8 mouse cellular contexts compared by ENCODE assay signal in the genomic region with DNA sequence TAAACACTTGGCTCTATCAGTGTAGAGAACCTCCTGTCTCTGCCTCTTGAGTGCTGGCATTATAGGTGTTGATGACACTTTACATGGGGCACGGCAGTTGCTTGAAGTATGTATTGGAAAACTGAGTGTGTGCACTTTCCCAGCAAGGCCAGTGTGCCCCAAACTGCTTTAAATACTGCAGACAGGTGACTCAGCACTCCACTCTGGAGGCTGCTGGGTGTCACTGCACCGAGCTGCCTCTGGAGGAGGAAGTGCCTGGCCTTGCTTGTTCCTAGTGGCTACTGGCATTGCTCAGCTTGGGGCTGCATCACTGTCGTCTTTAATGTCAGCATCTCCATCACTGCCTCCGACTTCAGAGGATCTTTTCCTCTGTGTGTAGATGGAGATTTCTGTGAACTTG. TPM values are rescaled to one million over a fixed set of nuclear protein-coding genes. Genes with fewer than 3 reads are reported as not detected.
A peak's percentile ranks its signal among the peaks of the same experiment; 100 is the strongest.
DNase-seq lines count a peak whose midpoint lies in the region; ATAC-seq and TF ChIP-seq lines count a peak whose summit lies in the region.

No protein-coding gene starts in this region.

- H3K9me3 ChIP-seq in ES-E14 (ENCODE audit: control insufficient read depth, insufficient read depth, low read depth, low read length), result no peaks in the 10 kb centered on the region
- no peaks in the 10 kb centered on the region for H3K9me3 ChIP-seq in stomach, embryonic 15.5 days

- in situ Hi-C loops in ES-E14 (cut with MboI; ENCODE audit: low sequenced_read_pairs in 2 of 2, unreplicated experiment in 2 of 2), result no loop called here

- 18% methylated on average over 4 of the region's 4 CpGs for WGBS in stomach, embryonic 15.5 days

- intact Hi-C loops in heart, postnatal 36 days (cut with DNase I), result no loop called here

- peak; percentile 51; the same call in 1 of the 2 replicates for ATAC-seq in stomach, embryonic 15.5 days (ENCODE audit: insufficient read depth, low FRiP score, low read depth)

- no peak for DNase-seq in layer of hippocampus, adult 2 months (ENCODE audit: low spot score in 2 of 2)
- no peak for DNase-seq in layer of hippocampus, postnatal 25 days (ENCODE audit: extremely low spot score in 1 of 2, low spot score in 1 of 2)
- peak; percentile 40 for DNase-seq in ES-E14 (ENCODE audit: low read depth, low spot score)
- peak; percentile 81 for DNase-seq in brain, adult 2 months (ENCODE audit: low read depth, low spot score)
- peak; percentile 25 to 27 for DNase-seq in heart, postnatal 36 days
- DNase-seq in lung, postnatal 10 days, result peak; percentile 63
- DNase-seq in layer of hippocampus, adult 18-20 months (ENCODE audit: low spot score in 2 of 2), result no peak

- no peak overlapping the region for H3K9ac ChIP-seq in ES-E14 (ENCODE audit: insufficient read depth, low read depth, low read length, poor library complexity, severe bottlenecking)
- no peak overlapping the region for H3K9ac ChIP-seq in stomach, embryonic 15.5 days

- no peak overlapping the region for H3K27ac ChIP-seq in layer of hippocampus, adult 2 months
- no peak overlapping the region for H3K27ac ChIP-seq in ES-E14 (ENCODE audit: insufficient read depth, low read depth, low read length, poor library complexity, severe bottlenecking)
- no peak overlapping the region for H3K27ac ChIP-seq in stomach, embryonic 15.5 days

- no peaks in the 10 kb centered on the region for H3K36me3 ChIP-seq in ES-E14 (ENCODE audit: control insufficient read depth, insufficient read depth, low read length, poor library complexity, severe bottlenecking)
- no peaks in the 10 kb centered on the region for H3K36me3 ChIP-seq in stomach, embryonic 15.5 days

- TF ChIP-seq CTCF in layer of hippocampus, adult 2 months (conservative IDR thresholded peaks at IDR 0.05), result peak; percentile 72

- H3K4me3 ChIP-seq in layer of hippocampus, adult 2 months, result no peak overlapping the region
- H3K4me3 ChIP-seq in ES-E14 (ENCODE audit: insufficient read depth in 1 of 2, low read depth in 1 of 2, low read length in 2 of 2, poor library complexity in 1 of 2, severe bottlenecking in 1 of 2), result no peak overlapping the region
- no peak overlapping the region for H3K4me3 ChIP-seq in stomach, embryonic 15.5 days (replicated peaks)

- H3K4me1 ChIP-seq in ES-E14 (ENCODE audit: control insufficient read depth in 2 of 2, insufficient read depth in 2 of 2, low read length in 2 of 2, poor library complexity in 1 of 2), result peaks cover 0 to 9% of the 10 kb centered on the region in 2 experiments; a peak in 2 of 4 replicates
- peaks cover 12% of the 10 kb centered on the region for H3K4me1 ChIP-seq in stomach, embryonic 15.5 days

- H3K4me2 ChIP-seq in stomach, embryonic 15.5 days, result no peak overlapping the region

- no peaks in the 10 kb centered on the region for H3K27me3 ChIP-seq in stomach, embryonic 15.5 days (replicated peaks)

TF ChIP-seq in ES-E14, 5 proteins besides CTCF, POLR2A, EP300 and RAD21:
- TF ChIP-seq ZC3H11A (IDR thresholded peaks at IDR 0.05; ENCODE audit: borderline replicate concordance, low read depth, low read length) (no peak), MAFK (IDR thresholded peaks at IDR 0.05; ENCODE audit: insufficient read depth, low read depth, low read length) (peak; percentile 65; the same call in 1 of the 2 replicates)

RNA-seq across cellular contexts. Expression of gene Adar, which starts 12.2 kb away (rescaled TPM):
- total RNA-seq in layer of hippocampus, adult 2 months (2021), result 100 to 1,000 TPM; 122 to 133 TPM
- 100 to 1,000 TPM; 104 to 112 TPM for total RNA-seq in layer of hippocampus, postnatal 25 days (2021)
- 35.2 and 42.7 TPM in 2 replicates for total RNA-seq in ES-E14 (2012; rRNA removed)
- 10 to 100 TPM; 13.2 to 13.7 TPM for total RNA-seq in heart, postnatal 36 days (2021)
- polyA plus RNA-seq in stomach, embryonic 15.5 days (2015; fragmentation: Nextera tagmentation; extraction: Ambion mirVana), result 10.3 and 13.3 TPM in 2 replicates
- total RNA-seq in layer of hippocampus, adult 18-20 months (2021), result 100 to 1,000 TPM; 117 to 124 TPM

RNA-seq across cellular contexts. Expression of gene Chrnb2, which starts 37.4 kb away (rescaled TPM):
- 10 to 100 TPM; 29.6 to 30.9 TPM for total RNA-seq in layer of hippocampus, adult 2 months (2021)
- 10 to 100 TPM; 28.2 to 30.5 TPM for total RNA-seq in layer of hippocampus, postnatal 25 days (2021)
- total RNA-seq in ES-E14 (2012; rRNA removed), result 0.67 and 2.1 TPM in 2 replicates
- total RNA-seq in heart, postnatal 36 days (2021), result under 1 TPM; 0.08 to 0.19 TPM
- polyA plus RNA-seq in stomach, embryonic 15.5 days (2015; fragmentation: Nextera tagmentation; extraction: Ambion mirVana), result 1.4 and 1.6 TPM in 2 replicates
- total RNA-seq in layer of hippocampus, adult 18-20 months (2021), result 10 to 100 TPM; 31.3 to 31.5 TPM

RNA-seq across cellular contexts. Expression of gene Ube2q1, which starts 46.4 kb away (rescaled TPM):
- 10 to 100 TPM; 95.0 to 98.4 TPM for total RNA-seq in layer of hippocampus, adult 2 months (2021)
- 10 to 100 TPM; 92.7 to 95.9 TPM for total RNA-seq in layer of hippocampus, postnatal 25 days (2021)
- 45.2 and 47.6 TPM in 2 replicates for total RNA-seq in ES-E14 (2012; rRNA removed)
- 10 to 100 TPM; 24.4 to 26.9 TPM for total RNA-seq in heart, postnatal 36 days (2021)
- 11.2 and 11.7 TPM in 2 replicates for polyA plus RNA-seq in stomach, embryonic 15.5 days (2015; fragmentation: Nextera tagmentation; extraction: Ambion mirVana)
- 10 to 100 TPM; 94.7 to 96.2 TPM for total RNA-seq in layer of hippocampus, adult 18-20 months (2021)

Comparison
In these comparisons a context has a peak if more than half of its experiments do, and no peak if none do; other contexts are left out.
1. DNase-seq: peak in ES-E14 (single experiment), brain, adult 2 months (single experiment), heart, postnatal 36 days (2 of 2) and lung, postnatal 10 days (single experiment); none in layer of hippocampus, adult 2 months (0 of 2), layer of hippocampus, postnatal 25 days (0 of 2) and layer of hippocampus, adult 18-20 months (0 of 2).